Mouse (Mus musculus): ENCODE measurements around the gene Gcnt1.

Gcnt1 gene

DNA sequence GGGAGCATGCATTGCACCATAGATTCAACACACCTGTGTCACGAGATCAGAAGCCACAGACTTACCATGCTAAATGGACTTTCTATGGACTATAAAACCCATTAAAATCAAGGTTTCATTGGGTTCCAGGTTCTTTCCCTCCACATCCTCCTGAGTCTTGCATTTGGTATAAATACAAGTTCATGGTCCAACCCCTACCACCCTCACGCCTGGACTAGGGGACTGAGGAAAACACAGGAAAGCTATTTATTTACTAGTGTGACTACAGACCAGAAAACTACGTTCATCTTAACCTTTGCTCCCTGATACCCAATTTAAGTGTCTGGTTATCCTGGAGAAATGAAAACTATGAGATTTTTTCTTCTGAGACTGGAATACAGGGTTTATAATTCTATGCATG, at the start of gene Gcnt1:
TSS of gene Gcnt1 (minus strand) at position 144 of the 400 bp plus-strand sequence.
- DNase-seq (ENCODE audit: low read depth, low spot score) = no peak

DNA sequence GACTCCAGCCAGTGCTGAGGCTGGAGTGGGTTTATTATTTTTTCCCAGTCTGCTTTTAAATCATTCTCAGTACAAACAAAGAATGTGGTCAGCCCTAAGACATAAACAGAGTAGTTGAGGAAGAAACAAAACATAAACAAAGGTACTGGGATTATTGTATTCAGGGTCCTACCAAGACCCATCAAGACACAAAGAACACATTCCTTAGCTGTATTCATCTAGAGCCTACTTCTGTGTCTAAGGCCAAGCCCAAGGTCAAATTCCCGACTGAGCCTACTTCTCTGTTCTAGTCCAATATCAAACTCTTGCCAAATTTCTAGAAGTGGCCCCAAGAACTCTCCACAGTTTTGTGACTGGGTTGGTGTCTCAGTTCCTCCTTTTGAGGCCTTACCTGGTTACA, 45.2 kb upstream of the Gcnt1 start:
- no peak for DNase-seq (ENCODE audit: low read depth, low spot score)

DNA sequence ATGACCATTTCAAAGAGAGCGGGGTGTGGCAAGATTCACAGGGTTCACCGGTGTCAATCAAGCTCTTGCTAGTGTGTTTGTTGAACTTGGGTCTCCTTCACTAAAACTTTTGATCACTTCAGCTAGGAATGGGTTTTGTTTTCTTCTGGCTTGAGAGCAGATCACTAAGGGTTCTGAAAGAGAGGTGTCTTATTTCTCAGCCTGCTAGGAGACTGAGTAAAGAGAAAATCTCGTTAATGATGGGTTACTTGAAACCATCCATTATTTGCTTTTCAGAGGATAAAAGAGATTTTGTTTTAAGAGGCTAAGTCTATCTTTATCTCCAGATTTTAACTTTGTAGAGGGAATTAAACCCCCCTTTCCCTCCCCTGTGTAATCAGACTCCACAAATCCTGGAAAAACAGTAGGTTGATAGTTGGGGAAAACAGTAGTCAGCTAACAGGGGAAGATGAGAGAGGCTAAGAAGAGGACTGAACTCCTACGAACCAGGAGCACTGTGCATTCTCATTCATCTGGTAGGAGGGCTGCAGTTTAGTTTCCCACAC, 40.3 kb upstream of the Gcnt1 start:
- DNase-seq (ENCODE audit: low read depth, low spot score) = no peak

DNA sequence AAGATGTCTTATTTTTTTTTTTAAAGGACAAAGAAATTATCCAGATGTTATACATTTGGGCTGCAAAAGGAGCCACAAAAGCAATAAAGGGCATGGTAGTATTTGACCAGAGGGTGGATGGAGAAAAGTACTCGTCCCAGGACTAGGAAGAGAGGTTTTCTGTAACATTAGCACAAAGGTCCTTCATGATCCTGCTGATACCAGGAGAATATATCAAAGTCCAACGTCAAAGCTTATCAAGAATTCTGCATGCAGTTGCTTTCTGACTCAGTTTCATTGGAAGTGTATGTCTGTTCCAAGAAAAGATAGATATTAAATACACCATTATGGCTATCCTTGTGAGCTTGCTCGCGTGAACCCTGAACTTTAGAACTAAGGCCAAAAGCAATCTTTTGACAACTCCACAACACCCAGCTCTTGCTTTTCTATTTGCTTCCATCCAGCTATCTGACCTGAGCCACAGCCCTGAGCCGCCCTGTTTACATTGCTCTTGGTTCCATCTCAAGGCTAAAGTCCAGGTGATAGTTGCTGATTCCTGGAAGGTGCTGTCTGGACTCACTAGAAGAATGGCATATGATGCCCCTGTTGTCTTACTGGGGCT, 37.9 kb upstream of the Gcnt1 start:
- DNase-seq (ENCODE audit: low read depth, low spot score) = no peak

- DNase-seq (ENCODE audit: low read depth, low spot score) = no peak
Observed at GRCm38 (mm10) chr19:17409351-17409750, 36.7 kb upstream of the Gcnt1 start.

GRCm38 (mm10) chr19:17408591-17408990, 35.9 kb upstream of the Gcnt1 start:
- DNase-seq (ENCODE audit: low read depth, low spot score) = no peak

GRCm38 (mm10) chr19:17406823-17407222, 34.2 kb upstream of the Gcnt1 start:
- no peak for DNase-seq (ENCODE audit: low read depth, low spot score)

DNA sequence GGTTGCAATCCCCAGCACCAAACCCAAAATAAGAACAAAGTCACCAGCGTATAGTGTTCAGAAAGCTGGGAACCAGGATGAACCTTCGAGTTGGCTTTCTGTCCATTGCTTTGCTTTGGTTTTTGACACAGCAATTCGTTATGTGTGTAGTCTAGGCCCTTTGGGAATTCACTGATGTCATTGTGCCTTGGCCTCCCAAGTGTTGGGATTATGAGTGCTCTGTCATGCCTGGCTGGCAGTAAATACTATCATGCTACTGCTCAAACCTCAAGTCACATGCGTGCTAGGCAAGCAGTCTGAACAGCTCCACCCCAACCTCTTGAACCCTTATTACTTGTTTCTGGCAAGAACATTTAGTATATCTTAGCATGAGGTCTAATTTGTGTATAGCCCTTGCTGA, 30.5 kb upstream of the Gcnt1 start:
- DNase-seq (ENCODE audit: low read depth, low spot score) = no peak

GRCm38 (mm10) chr19:17400571-17400970, 27.9 kb upstream of the Gcnt1 start:
- DNase-seq (ENCODE audit: low read depth, low spot score) = no peak

DNA sequence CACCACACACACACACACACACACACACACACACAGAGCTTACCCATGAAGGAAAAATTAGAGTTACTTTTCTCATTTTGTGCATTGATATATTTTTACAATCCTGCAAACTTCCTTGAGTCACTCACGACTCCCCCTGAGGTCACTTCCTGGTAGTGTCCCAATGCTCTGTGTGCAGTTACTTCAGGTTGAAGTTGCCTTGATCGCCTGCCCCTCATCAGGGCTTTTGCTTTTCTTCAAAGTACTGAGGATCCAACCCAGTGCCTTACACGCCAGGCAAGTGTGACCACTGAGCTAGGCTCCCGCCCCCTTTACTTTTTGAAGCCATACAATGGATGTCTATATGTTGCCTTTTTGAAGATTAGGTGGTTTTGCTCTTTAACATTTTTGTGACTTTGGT, 27.3 kb upstream of the Gcnt1 start:
- no peak for DNase-seq (ENCODE audit: low read depth, low spot score)

- DNase-seq (ENCODE audit: low read depth, low spot score) = no peak
Observed at GRCm38 (mm10) chr19:17397922-17398321, 25.3 kb upstream of the Gcnt1 start.

DNA sequence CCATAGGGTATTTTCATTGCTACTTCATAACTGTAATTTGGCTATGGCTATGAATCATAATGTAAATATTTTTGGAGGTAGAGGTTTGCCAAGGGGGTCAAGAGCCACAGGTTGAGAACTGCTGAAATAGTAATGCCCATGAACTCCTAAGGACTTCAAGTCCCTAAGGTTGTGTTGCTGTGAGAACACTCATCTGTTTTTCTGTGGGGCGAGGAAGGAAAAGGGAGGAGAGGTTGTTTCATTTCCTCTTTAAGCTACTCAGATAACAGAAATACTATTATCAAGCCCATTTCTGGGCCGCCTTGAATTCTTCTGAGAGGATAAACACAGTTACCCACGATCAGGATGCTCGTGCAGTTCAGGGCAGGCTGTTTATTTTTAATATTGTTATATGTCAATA, 24.2 kb upstream of the Gcnt1 start:
- DNase-seq (ENCODE audit: low read depth, low spot score) = no peak

- peak; percentile 64 for DNase-seq (ENCODE audit: low read depth, low spot score)
Observed at GRCm38 (mm10) chr19:17393841-17394591, 21.4 kb upstream of the Gcnt1 start, which contains the start of gene Rfk. Gene Rfk (plus strand): TSS chr19:17394043.

GRCm38 (mm10) chr19:17392866-17393265, 20.2 kb upstream of the Gcnt1 start:
- DNase-seq (ENCODE audit: low read depth, low spot score) = no peak

DNA sequence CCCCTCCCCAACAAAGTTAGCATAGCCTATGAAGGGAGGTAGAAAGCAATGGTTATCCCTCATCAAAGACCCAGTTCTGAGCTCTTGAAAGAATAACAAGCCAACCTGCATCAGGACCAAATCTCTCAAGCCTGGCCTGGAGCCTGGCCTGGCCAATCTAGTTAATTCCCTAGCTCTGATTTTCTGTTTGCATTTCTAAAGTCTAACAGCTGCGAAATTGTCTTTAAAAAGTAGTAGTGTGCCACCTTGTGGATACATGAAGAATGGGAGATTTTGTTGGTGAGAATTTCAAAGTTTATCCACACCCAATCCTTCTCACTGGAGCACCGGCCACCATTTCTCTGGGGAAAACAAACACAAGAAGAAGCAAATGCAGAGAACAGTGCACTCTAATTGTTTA, 15.8 kb upstream of the Gcnt1 start:
- no peak for DNase-seq (ENCODE audit: low read depth, low spot score)

DNA sequence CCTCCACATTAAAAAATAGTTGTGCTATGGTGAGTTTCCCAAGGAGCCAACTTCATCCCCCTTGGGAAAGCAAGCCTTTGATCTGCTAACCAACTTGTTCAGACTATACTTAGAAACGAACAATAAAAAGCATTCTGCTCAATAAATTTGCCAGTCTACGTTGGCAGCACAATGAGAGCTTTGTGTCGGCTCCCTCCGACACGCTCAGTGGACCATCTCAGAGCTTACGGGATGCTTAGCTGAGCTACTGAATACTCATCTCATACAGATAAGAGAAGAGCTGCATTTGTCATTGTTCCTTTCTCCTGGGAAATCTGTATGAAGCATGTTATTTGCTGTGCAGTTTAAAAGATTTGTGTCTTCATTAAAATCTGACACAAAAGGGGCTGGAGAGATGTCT, 13.8 kb upstream of the Gcnt1 start:
- DNase-seq (ENCODE audit: low read depth, low spot score) = no peak

- DNase-seq (ENCODE audit: low read depth, low spot score) = no peak
Observed at GRCm38 (mm10) chr19:17385426-17385825, 12.8 kb upstream of the Gcnt1 start.

DNA sequence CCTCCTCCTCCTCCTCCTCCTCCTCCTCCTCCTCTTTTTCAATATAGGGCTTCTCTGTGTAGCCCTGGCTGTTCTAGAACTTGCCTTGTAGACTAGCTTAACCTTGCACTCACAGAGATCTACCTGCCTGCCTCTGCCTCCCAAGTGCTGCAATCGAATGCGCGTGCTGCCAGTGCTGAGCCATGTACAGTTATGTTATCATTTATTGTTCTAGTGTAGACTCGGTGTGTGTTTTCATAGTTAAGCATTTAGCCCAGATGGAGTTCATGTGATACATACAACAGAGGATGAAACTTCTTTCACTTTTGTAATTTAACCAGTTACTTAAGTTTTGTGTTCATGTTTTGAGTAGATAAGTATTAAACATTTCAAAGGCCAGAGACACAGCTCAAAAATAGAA, 12.4 kb upstream of the Gcnt1 start:
- no peak for DNase-seq (ENCODE audit: low read depth, low spot score)

DNA sequence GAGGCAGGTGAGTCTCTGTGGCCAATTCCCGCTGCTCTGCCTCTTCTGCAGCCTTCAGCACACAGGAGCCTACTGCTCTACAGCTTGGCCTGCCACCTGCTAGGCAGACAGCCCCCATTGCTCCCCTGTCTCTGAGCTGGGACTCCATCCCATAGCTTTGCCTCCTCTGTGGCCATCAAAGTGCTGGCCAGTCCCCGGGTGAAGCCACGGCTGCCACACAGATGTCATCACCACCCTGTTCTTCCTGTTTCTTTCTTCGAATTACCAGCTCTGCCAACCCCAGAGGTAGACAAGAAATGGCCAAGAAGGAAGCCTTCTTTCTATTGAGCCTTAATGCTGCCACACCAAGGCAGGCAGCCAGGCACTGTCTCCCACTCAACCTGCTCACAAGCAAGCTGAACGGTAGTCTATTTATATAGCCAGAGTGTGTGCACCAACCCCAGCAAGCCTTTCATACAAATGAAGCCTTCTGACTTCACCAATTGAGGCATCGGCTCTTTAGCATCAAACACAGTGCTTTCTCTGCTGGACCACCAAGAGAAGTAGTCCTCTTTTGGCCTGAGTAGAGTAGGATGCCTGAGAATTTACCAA, 10.3 kb upstream of the Gcnt1 start:
- no peak for DNase-seq (ENCODE audit: low read depth, low spot score)

DNA sequence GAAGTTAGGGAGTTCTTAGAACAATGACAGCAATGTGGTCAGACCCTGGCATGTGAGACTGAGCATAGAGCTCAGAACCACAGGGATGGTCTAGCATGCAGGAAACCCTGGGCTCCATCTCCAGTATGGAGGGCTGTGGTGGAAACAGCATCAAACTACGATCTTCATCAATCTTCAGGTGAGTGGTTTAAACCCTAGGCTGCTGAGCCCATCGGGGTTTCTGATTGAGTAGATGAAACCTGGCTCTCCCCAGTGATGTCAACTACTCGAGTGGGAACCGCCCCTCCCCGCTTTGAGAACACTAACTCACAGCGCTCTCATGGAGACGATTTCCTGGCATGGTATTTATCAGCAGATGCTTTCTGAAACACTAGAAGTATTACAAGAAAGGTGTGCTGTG, 7.9 kb upstream of the Gcnt1 start:
- DNase-seq (ENCODE audit: low read depth, low spot score) = no peak

DNA sequence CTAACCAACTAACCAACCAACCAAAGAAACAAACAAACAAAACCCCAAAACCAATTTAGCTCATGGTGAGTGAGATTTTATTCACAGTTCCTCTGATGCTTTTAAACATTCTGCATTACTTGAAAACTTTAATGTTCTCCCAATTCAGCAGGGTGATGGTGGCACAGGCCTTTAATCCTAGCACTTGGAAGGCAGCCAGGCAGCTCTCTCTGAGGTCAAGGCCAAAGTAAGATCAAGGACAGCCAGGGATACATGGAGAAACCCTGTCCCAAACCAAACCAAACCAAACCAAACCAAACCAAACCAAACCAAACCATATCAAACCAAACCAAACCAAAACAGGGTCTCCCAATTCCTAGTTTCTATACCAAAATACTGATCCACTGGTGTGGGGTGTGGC, 6.2 kb upstream of the Gcnt1 start:
- no peak for DNase-seq (ENCODE audit: low read depth, low spot score)

- DNase-seq (ENCODE audit: low read depth, low spot score) = no peak
Observed at GRCm38 (mm10) chr19:17369581-17369980, 3.1 kb downstream of the Gcnt1 start.

- DNase-seq (ENCODE audit: low read depth, low spot score) = no peak
Observed at GRCm38 (mm10) chr19:17368557-17368956, 4.1 kb downstream of the Gcnt1 start.
